Mouse (Mus musculus): ENCODE measurements around the gene Hoxa2.

The Hoxa2 gene

GRCm38 (mm10) chr6:52179690-52180089, 15.1 kb upstream of the Hoxa2 start:
- DNase-seq (ENCODE audit: low spot score in 2 of 2): no peak

- no peak for DNase-seq (ENCODE audit: low spot score in 2 of 2)
These were observed 14.5 kb upstream of the Hoxa2 start for GRCm38 (mm10) chr6:52178918-52179665.

GRCm38 (mm10) chr6:52177806-52178205, 13.2 kb upstream of the Hoxa2 start:
- no peak for DNase-seq (ENCODE audit: low spot score in 2 of 2)

GRCm38 (mm10) chr6:52177061-52177735, 12.6 kb upstream of the Hoxa2 start, which contains the start of gene 5730596B20Rik:
Gene 5730596B20Rik (plus strand): TSS chr6:52177498.
- DNase-seq (ENCODE audit: low spot score in 2 of 2): no peak

- no peak for DNase-seq (ENCODE audit: low spot score in 2 of 2)
These were observed 11.8 kb upstream of the Hoxa2 start for GRCm38 (mm10) chr6:52176391-52176790.

- DNase-seq (ENCODE audit: low spot score in 2 of 2): no peak
These were observed 11.2 kb upstream of the Hoxa2 start for GRCm38 (mm10) chr6:52175864-52176263.

GRCm38 (mm10) chr6:52174968-52175751, 10.5 kb upstream of the Hoxa2 start:
- no peak for DNase-seq (ENCODE audit: low spot score in 2 of 2)

GRCm38 (mm10) chr6:52173648-52174047, 9.0 kb upstream of the Hoxa2 start:
- no peak for DNase-seq (ENCODE audit: low spot score in 2 of 2)

GRCm38 (mm10) chr6:52172501-52172900, 7.9 kb upstream of the Hoxa2 start:
- DNase-seq (ENCODE audit: low spot score in 2 of 2): no peak

GRCm38 (mm10) chr6:52171938-52172337, 7.3 kb upstream of the Hoxa2 start:
- no peak for DNase-seq (ENCODE audit: low spot score in 2 of 2)

GRCm38 (mm10) chr6:52171331-52171730, 6.7 kb upstream of the Hoxa2 start:
- no peak for DNase-seq (ENCODE audit: low spot score in 2 of 2)

GRCm38 (mm10) chr6:52170898-52171223, 6.2 kb upstream of the Hoxa2 start:
- DNase-seq (ENCODE audit: low spot score in 2 of 2): no peak

GRCm38 (mm10) chr6:52170166-52170897, 5.7 kb upstream of the Hoxa2 start:
- no peak for DNase-seq (ENCODE audit: low spot score in 2 of 2)

- no peak for DNase-seq (ENCODE audit: low spot score in 2 of 2)
These were observed 5.0 kb upstream of the Hoxa2 start for GRCm38 (mm10) chr6:52169499-52170165.

GRCm38 (mm10) chr6:52168191-52169055, 3.8 kb upstream of the Hoxa2 start:
- DNase-seq (ENCODE audit: low spot score in 2 of 2): no peak

GRCm38 (mm10) chr6:52167736-52168161, 3.1 kb upstream of the Hoxa2 start:
- no peak for DNase-seq (ENCODE audit: low spot score in 2 of 2)

GRCm38 (mm10) chr6:52167176-52167575, 2.5 kb upstream of the Hoxa2 start:
- no peak for DNase-seq (ENCODE audit: low spot score in 2 of 2)

GRCm38 (mm10) chr6:52166431-52167077, 1.9 kb upstream of the Hoxa2 start:
- DNase-seq (ENCODE audit: low spot score in 2 of 2): no peak

GRCm38 (mm10) chr6:52165441-52166370, 1.1 kb upstream of the Hoxa2 start:
- DNase-seq (ENCODE audit: low spot score in 2 of 2): no peak

Data from frontal cortex, postnatal 25 days (tissue).